Mouse (Mus musculus) c-Kit-positive CD71-positive TER-119-negative erythroid progenitor cells, embryonic 14.5 days (primary cell): ENCODE results near the gene Arrb1.
"Not testable (repeated sequence)": the region's sequence is repeated elsewhere in the genome, so short reads cannot be mapped to it uniquely, and the experiment has no call there.

Source experiments
- DNase-seq: peaks from one replicate; pipeline ENCODE4 v3.0.0-alpha.2; 2013; ENCODE audit warnings: low read depth

Arrb1 gene

DNA sequence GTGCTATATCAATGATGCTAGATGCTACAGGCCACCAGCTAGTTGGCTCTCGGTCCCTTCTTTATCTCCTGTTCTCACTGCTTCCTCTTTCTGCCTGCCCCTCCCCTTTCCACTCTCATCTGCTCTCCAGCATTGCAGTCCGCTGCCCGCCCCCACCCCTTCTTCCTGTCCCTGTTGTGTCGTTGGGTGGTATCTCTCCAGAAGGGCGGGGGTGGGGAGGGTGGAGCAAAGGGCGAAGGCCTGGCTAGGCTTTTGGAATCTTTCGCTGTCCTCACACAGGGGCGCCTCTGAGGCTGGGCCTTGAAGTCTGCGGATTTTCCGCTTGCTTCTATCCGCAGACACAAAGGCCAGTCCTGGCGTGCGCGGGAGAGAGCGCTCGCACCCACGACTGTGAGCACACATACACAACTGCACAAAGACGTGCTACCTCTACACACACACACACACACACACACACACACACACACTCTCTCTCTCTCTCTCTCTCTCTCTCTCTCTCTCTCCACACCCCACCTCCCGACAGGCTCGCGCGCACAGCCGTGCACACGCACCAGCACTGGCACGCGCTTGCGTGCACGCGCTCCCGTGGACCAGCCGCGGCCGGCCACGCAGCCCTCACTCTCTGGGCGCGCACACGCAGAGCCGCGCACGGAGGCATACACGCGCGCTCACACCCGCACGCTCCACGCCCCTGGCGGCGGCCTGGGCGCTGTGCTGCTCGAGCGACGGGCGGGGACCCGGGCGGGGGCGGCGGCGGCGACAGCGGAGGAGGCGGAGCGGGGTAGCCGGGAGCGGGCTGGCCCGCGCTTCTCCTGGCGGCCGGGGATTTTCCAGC lies at the start of gene Arrb1:
Gene Arrb1, plus strand, starts transcription at position 566 of the 835 bp plus-strand sequence.
- peak; percentile 85 for DNase-seq

DNA sequence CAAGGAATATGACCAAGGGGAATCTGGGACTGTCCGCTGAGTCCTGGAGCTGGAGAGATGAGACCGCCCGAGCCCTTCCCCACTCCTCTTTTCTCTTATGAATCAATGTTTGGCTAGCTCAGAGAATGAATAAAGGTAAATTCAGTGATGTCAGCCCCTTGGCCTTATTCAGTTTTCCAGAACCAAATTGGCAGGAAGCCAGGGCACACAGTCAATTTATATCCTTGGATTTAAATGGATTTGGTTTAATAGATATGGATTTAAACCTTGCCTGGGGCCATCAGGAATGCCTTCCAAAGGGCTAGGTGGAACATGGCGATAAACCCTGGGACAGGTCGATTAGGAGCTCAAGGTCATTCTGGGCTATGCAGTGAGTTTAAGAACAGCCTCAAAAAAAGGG lies 45.6 kb upstream of the Arrb1 start:
- no peak for DNase-seq

DNA sequence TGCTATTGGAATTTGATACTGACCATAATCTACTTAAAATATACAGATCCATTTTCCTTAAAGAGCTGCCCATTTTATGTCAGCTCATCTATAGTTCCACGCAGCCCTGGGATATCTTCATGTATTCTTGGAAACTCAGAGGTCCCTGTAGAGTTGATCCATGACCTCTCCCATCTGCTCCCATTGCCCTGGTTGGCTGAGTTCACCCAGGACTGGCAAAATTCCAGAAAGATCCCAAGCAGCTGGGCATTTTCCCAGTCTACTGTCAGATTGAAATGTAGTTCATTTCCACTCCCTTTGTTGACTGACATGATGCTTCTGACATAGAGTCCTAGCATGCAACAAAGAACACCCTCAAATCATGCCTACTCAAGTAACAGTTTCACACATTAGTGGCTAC lies 36.1 kb upstream of the Arrb1 start:
- no peak for DNase-seq

DNA sequence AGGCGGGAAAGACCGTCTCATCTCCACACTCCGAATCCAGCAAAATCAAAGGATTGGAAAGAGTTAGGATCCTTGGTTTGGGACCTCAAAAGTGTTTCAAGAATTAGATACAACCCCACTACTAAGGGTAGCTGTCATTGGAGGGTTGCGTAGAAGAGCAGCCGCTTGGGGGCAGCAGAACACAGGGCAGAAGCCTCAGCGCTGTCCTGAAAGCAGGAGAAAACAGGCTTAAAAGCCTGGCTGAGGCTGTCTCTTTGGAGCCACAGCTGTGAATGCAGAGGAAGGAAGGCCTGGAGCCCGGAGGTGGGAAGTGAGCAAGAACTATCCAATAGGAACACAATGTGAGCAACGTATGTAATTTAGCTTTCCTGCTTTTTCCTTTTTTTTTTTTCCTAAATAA lies 35.1 kb upstream of the Arrb1 start:
- DNase-seq: peak; percentile 62

DNA sequence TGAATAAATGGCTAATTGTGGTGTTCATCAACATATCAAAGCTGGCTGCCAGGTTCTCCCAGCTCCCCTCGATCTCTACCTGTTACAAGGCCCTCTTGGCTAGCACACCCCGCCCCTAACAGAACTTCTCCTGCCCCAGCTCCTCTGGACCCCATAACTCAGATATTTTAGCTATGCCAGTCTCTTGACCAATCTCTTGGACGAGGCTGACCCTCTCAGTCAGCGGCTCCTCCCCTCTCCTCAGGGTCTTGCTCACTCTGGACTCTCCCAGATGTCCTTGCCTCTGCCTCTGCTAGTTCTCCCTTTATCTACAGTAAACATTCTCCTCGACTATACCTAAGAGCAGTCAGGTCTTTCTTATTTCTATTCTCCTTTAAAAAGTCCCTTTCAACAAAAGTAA lies 34.6 kb upstream of the Arrb1 start:
- no peak for DNase-seq

DNA sequence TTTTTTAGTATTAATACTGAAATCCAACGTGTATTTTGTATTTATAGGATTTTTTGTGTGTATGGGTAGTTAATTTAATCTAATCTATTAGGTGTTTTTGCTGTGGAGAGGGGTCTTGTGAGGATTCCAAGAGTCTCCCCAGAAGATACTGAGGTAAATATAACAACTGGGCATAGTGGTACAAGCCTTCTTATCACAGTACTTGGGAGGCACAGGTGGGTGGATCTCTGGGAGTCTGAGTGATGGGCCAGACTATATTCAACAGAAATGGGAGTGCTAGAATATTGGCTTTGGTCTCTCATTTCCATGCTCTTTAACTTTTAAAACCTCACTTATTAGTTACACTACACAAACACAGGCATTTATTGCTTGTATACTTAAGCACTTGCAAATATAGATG lies 34.1 kb upstream of the Arrb1 start:
- DNase-seq: no peak

DNA sequence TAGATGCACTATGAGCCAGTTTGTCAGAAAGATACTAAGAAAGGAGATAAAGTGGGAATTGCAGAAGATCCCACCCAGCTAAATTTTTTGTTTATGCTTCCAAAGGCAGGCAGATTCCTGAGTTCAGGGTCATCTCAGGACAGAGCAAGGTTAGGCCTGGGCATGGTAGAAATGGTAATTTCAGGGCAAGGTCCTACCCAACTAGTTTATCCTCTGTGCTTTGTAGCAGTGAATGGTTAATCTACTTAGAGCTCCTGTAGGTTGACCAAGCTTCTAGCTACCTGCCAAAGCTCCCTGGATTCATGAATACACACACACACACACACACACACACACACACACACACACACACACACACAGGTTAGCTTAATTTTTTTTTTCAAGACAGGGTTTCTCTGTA lies 30.7 kb upstream of the Arrb1 start:
- DNase-seq: no peak

DNA sequence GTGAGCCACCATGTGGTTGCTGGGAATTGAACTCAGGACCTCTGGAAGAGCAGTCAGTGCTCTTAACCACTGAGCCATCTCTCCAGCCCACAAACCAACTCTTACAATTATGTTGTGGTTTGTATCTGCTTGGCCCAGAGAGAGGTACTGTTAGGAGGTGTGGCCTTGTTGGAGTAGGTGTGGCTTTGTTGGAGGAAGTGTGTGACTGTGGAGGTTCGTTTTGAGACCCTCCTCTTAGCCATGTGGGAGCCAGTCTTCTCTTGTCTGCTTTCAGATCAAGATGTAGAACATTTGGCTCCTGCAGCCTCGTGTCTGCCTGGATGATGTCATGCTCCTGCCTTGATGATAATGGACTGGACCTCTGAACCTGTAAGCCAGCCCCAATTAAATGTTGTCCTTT lies 27.1 kb upstream of the Arrb1 start:
- DNase-seq: not testable (repeated sequence)

DNA sequence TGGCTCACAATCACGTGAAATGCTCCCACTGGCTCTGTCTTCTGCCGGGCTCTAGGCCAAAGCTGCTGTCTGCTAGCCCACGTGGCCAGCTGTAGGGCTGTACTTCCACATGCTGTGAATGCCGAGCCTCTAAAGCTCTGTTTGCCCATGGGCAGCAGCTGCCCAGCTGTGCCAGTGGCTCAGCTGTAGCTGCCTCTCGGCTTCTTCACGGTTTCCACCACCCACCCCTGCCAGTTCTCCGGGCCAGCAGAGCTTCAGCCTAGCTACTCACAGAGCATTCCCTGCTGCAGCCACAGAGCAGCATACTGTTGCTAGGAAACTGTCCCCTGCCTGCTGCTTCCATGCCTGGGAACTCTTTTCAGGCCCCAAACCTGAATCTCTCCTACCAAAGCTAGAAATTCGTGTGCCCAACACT lies 25.2 kb upstream of the Arrb1 start:
- DNase-seq: no peak

DNA sequence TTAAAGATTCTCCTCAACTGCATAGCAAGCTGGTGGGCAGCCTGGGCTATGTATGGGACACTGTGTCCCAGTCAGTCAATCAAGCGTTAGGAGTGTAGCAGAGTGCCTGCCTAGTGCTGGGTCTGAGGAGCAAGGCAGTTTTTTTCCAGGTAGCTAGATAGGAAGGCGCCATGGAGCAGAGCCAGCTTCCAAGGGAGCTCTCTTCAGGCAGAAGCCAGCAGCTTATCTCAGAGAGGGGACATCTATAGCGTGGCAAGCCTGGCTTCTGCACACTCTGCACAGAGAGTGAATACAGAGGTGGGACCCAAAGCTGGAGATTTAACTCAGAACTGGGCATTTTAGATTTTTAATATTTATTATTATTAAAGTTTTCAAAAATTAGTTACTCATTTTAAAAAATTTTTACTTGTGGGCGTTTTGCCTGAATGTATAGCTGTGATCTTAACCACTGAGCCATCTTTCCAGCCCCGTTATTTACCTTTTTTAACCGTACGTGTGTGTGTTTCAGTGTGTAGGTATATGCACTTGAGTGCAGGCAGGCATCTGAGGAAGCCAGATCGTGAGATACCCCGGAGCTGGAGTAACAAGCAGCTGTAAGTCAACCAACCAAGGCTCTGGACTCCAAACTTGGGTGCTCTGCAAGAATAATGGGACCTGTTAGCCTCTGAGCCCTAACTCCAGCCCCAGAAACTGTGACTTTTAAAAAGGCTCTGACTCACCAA lies 19.0 kb upstream of the Arrb1 start:
- no peak for DNase-seq

DNA sequence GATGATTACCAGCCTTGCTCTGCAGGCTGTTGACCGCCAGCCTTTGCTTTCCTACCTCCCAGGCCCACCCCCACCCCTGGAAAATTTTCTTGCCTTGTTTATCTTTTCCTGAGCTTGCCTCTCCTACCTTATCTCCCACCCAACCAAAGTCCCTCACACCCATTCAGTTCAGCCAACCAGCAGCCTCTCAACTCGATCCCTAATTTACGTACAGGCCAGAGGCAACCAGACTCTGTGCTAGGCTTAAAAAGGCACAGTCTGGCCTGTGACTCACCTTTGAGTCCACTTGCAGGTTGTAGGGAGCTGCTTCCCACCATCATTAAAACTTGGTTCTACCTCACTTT lies 18.5 kb upstream of the Arrb1 start:
- no peak for DNase-seq

DNA sequence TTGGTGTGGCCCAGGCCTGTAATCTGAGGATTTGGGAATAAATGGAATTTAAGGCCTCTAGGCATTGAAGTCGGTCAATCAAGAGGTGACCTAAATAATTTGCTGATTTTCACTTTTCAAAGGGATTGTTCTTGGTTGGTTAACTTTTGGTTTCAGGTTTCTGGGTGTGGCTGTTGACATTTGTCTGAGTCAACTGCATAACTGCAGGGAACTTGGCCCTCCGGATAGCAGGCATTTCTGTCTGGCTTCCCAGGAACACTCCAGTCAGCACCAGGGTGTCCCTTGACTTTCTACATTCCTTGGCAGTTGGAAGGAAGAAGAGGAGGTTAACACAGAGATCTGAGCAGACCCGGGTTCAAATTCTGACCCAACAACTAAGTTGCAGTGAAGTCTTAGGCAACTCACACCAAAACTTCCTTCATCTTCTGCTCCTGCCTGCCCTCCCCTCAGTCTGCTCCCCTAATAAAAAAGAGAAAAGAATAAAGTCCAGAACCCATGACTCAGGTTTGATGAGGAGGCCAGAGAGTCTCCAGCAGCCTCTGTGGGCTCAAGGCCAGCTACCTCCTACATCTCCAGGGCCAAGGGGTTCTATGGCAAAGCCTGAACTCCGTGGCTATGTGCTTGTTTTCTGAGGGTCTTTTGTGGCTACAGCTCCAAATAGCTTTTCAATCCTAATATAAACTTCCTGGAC lies 16.2 kb upstream of the Arrb1 start:
- DNase-seq: no peak

DNA sequence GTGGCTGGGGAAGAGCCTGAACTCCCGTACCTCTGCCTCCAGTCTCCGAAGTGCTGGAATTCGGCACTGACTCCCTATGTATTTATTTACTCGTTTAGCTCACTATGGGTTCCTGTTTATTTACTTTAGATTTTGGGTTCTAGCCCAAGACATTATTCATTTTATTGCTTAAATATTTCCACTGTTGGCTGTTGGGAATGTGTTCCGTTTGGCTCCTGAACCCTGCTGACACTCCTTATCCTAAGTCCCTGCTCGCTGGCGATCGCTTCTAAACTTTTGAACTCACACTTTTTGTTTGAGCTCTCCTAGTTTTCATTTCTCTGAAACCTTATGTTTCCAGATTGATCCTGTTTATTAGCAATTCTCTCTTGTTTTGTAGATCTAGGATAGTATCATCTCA lies 12.1 kb upstream of the Arrb1 start:
- no peak for DNase-seq

DNA sequence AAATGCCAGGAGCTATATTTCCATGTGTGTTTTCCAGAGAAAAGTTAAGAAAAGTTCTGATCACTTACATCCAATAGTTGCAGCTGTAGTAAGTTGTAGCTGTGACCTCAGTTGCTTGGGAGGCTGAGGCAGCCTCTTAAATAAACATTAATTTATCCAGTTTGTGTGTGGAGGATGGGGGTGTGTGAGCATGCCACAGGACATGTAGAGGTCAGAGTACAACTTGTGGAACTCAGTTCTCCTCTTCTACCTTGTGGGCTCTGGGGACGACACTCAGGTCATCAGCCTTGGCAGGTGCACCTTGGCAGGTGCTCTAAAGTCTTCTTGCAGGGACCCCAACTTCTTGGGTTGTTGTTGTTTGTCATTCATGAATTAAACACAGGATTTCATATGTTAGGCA lies 11.4 kb upstream of the Arrb1 start:
- DNase-seq: no peak

DNA sequence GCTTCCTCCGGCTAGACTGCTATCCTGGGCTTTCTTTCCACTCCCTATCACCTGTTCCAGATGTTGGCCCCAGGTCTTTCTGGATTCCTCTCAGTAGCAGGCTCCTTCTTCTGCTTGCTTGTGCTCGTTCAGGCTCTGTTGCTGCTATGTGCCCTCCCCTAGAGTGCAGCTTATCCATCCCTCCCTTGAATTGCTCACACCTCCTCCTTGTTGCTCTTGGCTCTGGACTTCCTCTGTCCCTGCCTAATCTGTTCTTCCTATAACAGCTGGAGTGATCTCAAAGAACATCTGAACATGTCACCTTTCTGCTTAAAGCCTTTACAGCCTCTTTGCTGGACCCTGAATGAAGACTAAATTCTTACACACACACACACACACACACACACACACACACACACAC lies 6.7 kb upstream of the Arrb1 start:
- no peak for DNase-seq

DNA sequence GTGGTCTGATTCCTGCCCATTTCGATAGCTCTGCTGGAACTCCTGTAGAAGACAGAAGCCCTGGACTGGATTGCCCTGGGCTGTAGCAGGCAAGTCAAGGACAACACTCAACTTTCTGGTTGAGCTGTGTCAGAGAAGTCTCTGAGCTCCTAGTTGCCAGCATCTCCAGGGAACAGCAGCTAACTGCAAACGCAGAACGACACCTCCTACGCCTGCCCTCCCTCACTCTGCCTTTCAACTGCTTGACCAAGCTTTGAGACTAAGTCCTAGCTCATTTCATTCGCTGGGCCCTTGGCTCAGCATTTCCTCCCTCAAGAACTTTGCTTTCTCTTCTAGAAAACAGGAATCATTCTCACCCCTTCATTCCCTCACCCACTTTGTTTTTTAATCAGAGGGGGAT lies 5.9 kb upstream of the Arrb1 start:
- DNase-seq: no peak

DNA sequence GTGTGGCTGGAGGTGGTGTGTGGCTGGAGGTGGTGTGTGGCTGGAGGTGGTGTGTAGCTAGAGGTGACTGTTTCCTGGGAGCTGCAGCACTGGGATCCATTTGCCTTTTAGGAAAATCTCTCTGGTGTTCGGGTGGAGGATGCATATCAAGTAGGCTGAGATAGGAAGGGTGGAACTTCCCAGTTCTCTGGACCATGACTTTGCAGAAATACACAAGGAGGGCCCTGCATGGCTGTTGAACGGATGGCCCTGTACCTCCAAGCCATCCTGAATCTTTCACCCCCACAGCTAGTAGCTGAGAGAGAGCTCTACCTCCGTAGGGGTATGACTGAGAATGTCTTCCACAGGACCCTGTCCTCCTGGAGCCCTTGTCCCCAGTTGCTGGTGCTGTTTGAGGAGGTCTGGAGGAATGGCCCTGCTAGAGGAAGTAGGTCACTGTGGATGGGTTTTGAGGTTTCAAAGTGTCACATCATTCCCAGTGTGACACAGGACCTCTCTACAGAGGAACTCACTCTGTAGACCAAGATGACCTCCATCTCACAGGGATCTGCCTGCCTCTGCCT lies 3.8 kb upstream of the Arrb1 start:
- DNase-seq: no peak

DNA sequence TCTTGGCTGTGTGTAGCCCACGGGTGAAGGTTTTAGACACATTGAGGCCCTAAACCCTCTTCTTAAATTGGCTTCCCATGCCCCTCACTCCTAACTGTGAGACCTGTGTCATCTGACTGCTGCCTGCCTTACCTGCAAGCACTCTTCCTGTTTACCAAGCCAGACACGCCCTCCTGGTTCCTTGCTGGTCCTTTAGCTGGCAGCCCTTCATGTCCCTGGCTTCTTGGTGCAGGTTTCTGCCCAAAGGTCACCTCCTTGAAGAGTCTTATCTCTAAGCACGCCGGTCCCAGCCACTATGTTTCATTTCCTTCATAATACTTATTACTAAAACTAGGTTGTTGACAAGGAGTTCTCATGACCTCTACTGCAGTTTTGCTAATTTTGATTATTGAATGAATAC lies 2.7 kb upstream of the Arrb1 start:
- no peak for DNase-seq

DNA sequence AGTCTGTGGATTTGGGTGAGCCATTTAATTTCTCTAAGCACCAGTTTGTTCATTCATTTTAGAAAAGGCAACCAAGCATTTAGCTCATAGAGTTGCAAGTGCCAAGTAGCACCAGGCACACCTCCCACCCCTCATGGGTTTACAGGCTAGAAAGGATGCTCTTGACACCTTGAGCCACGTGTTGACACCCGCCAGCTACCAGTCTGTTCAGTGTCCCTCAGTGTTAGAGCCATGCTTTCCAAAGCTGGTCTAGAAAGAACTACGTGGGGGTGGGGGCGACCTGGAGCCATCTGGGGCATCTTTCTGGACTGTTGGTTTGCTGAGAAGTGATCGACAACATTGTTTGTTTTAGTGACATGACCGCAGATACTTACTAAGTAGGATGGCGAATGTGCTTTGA lies 1.7 kb upstream of the Arrb1 start:
- no peak for DNase-seq

DNA sequence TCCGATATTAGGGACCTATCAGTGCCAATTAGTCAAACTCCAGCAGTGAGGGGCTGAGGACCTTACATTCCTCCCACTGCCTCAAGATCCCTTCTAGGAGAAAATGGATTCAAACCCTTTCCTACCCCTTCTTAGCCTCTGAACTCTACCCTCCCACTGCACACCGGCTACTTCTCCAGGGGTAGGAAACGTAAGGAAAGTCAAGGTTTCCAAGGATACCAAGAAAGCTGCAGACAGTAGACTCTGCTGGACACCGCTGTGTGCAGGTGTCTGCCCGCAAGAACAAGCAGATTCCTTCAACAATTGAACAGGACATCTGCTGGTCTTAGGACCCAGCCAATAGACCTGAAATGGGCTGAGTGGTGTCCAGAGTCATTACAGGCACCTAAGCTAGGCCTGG lies 765 bp upstream of the Arrb1 start:
- DNase-seq: no peak

DNA sequence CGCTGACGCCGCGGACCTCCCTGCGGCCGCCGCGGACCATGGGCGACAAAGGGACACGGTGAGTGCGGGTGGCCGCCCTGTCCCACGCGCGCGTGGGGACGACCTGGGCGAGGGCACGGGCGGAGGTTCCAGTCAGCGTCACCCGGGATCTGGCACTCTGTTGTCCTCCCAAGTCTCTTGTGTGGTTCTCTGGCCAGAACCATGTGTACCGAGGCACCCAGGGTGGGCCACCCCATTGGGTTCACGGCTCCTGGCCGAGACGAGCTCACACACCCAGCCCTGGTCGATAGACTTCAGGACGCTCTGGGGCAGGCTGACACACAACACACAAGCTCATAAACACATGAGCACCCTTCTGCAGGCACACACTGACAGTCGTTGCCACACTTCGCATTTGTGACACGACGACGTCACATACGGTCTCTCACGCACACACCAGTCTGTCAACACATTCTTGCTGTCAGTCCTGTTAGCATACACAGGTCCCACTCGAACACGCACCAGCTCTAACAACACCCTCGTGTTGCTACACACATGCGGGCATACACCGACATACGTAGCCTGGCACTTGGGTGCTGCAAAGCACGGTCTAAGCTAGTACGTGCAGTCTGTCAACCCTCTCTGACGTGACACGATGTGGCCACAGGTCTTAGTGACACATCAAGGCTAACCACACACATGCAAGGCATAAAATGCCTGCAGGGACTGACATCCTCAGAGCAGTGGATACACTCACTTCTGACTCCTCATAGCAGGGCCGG lies 655 bp downstream of the Arrb1 start:
- no peak for DNase-seq

DNA sequence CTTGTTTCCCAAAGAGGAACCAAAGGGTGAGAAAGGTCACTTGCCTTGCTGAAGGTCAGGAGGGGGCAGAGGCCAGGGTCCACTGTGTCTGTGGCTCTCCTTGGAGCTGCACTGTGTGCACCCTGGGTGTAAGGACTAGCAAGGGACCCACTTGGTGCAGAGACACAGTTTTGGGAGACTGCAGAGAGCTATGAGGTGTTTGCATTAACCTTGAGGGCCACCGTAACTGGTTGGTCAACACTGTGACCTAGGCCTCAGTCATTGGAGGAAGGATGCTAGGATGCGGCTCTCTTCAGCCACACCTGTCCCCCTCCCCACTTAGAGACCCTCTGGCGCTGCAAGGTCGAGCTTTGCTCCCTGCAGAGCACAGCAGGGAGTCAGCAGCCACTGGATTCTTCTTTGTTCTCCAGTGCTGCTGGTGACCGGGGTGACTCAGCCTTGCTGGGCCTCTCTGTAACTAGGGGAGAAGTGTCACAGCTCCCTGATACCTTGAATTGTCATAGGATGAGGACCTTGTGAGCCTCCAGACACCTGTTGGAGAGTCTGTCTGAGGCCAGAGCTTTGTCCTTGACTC lies 2.0 kb downstream of the Arrb1 start:
- no peak for DNase-seq
